Mouse (Mus musculus) midbrain, embryonic 14.5 days (tissue): ENCODE results near the gene Rab8a. TPM values are rescaled to one million over a fixed set of nuclear protein-coding genes. Genes with fewer than 3 reads are reported as not detected.
"Not testable (repeated sequence)": the region's sequence is repeated elsewhere in the genome, so short reads cannot be mapped to it uniquely, and the experiment has no call there.

ENCODE experiments used
- ATAC-seq: fragments of 200-750 bp; cut with Nextera tagmentation; 2 replicates; pipeline ENCODE4 v1.8.0; 2017; ENCODE audit warnings: moderate number of reproducible peaks, moderate library complexity; ENCODE audit not compliant: low FRiP score, low TSS enrichment
- DNase-seq: peaks from one replicate; pipeline ENCODE4 v3.0.0-alpha.2; 2015
- H3K27ac ChIP-seq: fragments of 300-500 bp; sonication (generic); replicated peaks from 2 replicates; pipeline ENCODE4 v1.5.1; 2014; ENCODE audit warnings: mild to moderate bottlenecking, low read depth, low read length, moderate library complexity
- H3K27me3 ChIP-seq: fragments of 300-500 bp; sonication (generic); 2 replicates; pipeline ENCODE4 v1.6.1; 2014; ENCODE audit warnings: low read length, control low read depth, mixed read lengths; ENCODE audit not compliant: control insufficient read depth, insufficient read depth
- H3K36me3 ChIP-seq: fragments of 300-500 bp; sonication (generic); 2 replicates; pipeline ENCODE4 v1.6.1; 2014; ENCODE audit warnings: low read length, control low read depth; ENCODE audit not compliant: control insufficient read depth, insufficient read depth
- H3K4me1 ChIP-seq: fragments of 300-500 bp; sonication (generic); 2 replicates; pipeline ENCODE4 v1.6.1; 2014; ENCODE audit warnings: mild to moderate bottlenecking, antibody characterized with exemption, low read length, control low read depth; ENCODE audit not compliant: control insufficient read depth, insufficient read depth
- H3K4me2 ChIP-seq: fragments of 300-500 bp; sonication (generic); 2 replicates; pipeline ENCODE4 v1.6.1; 2014; ENCODE audit warnings: mild to moderate bottlenecking, low read length, moderate library complexity
- H3K4me3 ChIP-seq: fragments of 300-500 bp; sonication (generic); replicated peaks from 2 replicates; pipeline ENCODE4 v1.5.1; 2014; ENCODE audit warnings: low read depth, low read length
- H3K9ac ChIP-seq: fragments of 300-500 bp; sonication (generic); replicated peaks from 2 replicates; pipeline ENCODE4 v1.6.1; 2014; ENCODE audit warnings: mild to moderate bottlenecking, low read length, moderate library complexity
- H3K9me3 ChIP-seq: fragments of 300-500 bp; sonication (generic); 2 replicates; pipeline ENCODE4 v1.6.1; 2016; ENCODE audit warnings: low read length, control low read depth, mixed read lengths; ENCODE audit not compliant: control insufficient read depth
- WGBS: fragments of 180-500 bp; shearing (Covaris S2); extraction: QIAGEN DNeasy Blood & Tissue Kit; methylation state at CpG from one replicate; pipeline ENCODE4 v1.1.7; 2014; 5-methylcytosine and 5-hydroxymethylcytosine counted together
- polyA plus RNA-seq: library from polyadenylated mRNA; unstranded; fragments of >200 nt; fragmentation: Nextera tagmentation; extraction: Ambion mirVana; gene quantifications from 2 replicates; pipeline ENCODE4 v1.2.1, GENCODE M21; 2014

The Rab8a gene
- 64.8 and 69.9 TPM in 2 replicates for polyA plus RNA-seq

DNA sequence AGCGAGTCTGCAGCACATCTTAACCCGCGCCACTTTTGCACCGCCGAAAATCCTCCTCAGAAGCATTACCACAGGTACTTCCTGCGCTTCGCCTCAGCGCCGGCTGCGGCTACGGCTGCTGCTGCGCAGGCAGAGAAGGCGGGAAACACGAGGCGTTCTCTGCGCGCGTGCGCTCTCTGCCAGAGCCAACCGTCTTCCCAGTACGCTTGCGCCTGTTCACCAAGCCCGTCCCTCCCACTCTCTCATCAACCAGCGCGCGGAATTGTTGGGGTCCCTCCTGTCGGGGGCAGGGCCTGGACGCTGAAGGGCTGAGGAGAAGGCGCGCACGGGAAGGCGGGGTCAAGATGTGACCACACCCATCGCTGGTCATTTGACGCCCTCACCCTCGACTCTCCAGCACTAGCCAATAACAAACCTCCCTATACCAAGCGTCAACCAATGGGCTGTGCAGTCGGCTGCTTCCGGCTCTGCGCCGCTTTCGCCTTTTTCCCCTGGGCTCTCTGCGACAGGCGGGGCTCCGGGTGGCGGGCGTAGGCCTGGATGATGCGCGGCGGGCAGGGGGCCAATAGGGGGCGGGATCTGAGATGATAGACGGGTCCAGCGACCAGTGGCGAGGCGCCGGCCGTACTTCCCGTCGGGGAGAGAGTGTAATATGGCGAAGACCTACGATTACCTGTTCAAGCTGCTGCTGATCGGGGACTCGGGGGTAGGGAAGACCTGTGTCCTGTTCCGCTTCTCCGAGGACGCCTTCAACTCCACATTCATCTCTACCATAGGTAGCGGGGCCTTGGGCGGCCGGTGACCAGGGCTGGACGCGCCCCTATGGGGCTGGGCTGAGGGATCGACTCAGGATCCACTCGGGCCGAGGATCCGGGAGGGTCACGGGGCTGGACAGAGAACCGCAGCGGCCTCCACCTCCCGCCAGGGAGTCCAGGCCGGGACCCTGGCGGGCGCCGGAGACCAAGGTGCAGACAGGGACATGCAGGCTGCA, at the start of gene Rab8a:
Gene Rab8a (plus strand): TSS at position 494 of the 991 bp plus-strand sequence.
- no peaks in the 10 kb centered on the region for H3K9me3 ChIP-seq
- H3K27ac ChIP-seq, result peak within 1 kb of the TSS; percentile 79
- peaks cover 16% of the 10 kb centered on the region for H3K4me1 ChIP-seq
- H3K4me2 ChIP-seq, result peak within 1 kb of the TSS; percentile 89
- peak within 1 kb of the TSS; percentile 79 for H3K9ac ChIP-seq
- H3K27me3 ChIP-seq, result no peaks in the 10 kb centered on the region
- WGBS, result under 1% methylated on average over 82 of the region's 82 CpGs
- ATAC-seq, result peak; percentile 99
- peak; percentile 99 for DNase-seq
- peaks cover 8% of the 10 kb centered on the region for H3K36me3 ChIP-seq
- H3K4me3 ChIP-seq, result peak within 1 kb of the TSS; percentile 68

DNA sequence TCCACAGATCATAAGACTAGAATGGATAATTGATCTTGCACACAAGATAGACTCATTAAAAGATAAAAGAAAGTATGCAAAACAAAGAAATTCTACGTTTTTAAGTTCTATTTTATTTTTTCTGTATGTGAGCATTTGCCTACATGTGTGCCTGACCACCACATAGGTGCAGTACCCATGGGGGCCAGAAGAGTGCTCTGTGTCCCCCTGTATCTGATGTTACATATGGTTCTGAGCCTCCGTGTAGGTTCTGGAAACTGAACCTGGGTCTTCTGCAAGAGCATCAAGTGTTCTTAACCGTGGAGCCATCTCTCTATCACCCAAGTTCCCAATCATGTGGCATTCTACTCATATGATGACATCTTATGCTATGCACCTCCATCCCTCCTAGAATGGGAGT, 48.5 kb upstream of the Rab8a start:
- Histone ChIP-seq H3K4me1 (no peaks in the 10 kb centered on the region), H3K9ac (no peak overlapping the region), H3K4me3 (no peak overlapping the region), H3K27me3 (no peaks in the 10 kb centered on the region), H3K27ac (no peak overlapping the region), H3K9me3 (no peaks in the 10 kb centered on the region), H3K4me2 (no peak overlapping the region), H3K36me3 (no peaks in the 10 kb centered on the region)
- DNase-seq (no peak), ATAC-seq (no peak)
- WGBS, result 70% methylated on average over 3 of the region's 3 CpGs

DNA sequence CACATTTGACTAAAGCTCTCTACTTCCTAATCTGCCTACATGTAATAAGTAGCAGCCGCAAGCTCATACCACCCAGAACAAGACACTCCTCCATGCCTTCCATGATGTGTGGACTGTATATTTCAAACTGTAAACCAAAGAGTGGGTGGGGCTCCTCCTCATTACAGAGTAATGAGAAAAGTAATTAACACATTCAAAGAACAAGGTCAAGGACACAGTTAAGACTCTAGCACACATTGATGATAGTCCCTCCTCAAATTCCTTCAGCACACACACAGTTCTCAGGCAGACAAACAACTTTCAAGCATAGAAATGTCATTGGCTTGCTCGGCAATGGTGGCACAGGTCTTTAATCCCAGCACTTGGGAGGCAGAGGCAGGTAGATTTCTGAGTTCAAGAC, 45.8 kb upstream of the Rab8a start:
- Histone ChIP-seq H3K4me1 (no peaks in the 10 kb centered on the region), H3K9me3 (no peaks in the 10 kb centered on the region), H3K27me3 (no peaks in the 10 kb centered on the region), H3K4me3 (no peak overlapping the region), H3K27ac (no peak overlapping the region), H3K36me3 (no peaks in the 10 kb centered on the region), H3K4me2 (no peak overlapping the region), H3K9ac (no peak overlapping the region)
- DNase-seq (no peak), ATAC-seq (no peak)
- WGBS, result 83% methylated on average over 2 of the region's 2 CpGs

DNA sequence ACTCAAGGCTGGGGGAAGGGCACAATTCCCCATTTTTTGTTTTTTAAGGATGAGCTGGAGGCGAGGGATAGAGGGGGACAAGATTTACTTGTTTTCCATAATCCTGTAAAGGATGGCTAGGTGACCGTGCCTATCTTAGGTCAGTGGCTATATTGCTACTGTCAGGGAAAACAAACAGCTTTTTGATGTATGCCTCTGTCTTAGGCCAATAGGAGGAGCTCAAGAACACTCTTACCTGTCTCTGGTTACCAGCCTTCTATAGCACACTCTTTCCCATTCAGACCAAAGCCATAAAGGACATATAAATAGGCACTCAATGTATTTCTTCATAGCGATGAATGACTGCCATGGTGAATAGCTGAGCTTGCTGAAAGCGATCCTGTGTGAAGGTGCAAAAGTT, 42.4 kb upstream of the Rab8a start:
- H3K27me3 ChIP-seq, result no peaks in the 10 kb centered on the region
- H3K4me1 ChIP-seq, result no peaks in the 10 kb centered on the region
- H3K4me3 ChIP-seq, result no peak overlapping the region
- H3K9ac ChIP-seq, result no peak overlapping the region
- no peak overlapping the region for H3K27ac ChIP-seq
- no peaks in the 10 kb centered on the region for H3K9me3 ChIP-seq
- H3K4me2 ChIP-seq, result no peak overlapping the region
- ATAC-seq (no peak), DNase-seq (no peak)
- WGBS, result 49% methylated on average over 4 of the region's 4 CpGs
- H3K36me3 ChIP-seq, result no peaks in the 10 kb centered on the region

DNA sequence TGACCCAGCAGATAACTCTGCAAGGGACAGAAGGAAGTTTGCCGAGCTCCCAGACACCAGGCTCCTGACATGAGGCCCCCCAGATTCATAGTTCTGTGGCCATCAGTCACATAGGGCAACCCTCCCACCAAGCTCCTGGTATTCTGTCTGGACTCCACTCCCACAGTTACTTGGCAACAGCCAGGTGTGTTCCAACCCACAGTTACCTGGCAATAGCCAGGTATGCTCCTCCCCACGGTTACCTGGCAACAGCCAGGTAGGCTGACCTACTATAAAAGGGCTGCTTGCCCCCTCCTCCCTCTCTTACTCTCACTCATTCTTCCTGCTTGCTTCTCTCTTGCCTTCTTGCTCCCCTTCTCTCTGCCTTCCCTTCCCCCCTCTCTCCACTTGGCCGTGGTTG, 39.5 kb upstream of the Rab8a start:
- DNase-seq, H3K4me1 ChIP-seq, H3K9me3 ChIP-seq, H3K4me2 ChIP-seq, ATAC-seq, H3K4me3 ChIP-seq, H3K27me3 ChIP-seq, H3K36me3 ChIP-seq, H3K27ac ChIP-seq, H3K9ac ChIP-seq: not testable (repeated sequence)
- 52% methylated on average over 3 of the region's 3 CpGs for WGBS

DNA sequence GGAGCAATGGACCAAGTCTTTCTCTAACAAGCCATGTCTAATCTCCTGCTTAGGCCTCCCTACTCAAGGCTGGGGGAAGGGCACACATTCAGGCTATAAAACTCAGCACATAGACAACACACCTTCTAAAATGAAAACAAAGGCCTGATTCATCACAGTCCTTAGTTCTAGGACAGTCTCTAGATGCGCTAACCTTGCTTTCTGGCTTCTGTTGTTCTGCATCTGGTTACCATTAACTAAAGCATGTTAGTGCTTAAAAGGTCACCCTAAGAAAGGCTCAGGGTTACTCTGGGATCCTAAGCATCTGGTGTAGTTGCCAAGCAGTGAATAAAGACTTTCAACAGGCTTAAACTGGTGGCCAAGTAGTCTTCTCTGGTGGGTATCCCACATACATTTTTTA, 39.0 kb upstream of the Rab8a start:
- DNase-seq, result no peak
- no peak for ATAC-seq
- Histone ChIP-seq H3K4me1 (no peaks in the 10 kb centered on the region), H3K9me3 (no peaks in the 10 kb centered on the region), H3K27me3 (no peaks in the 10 kb centered on the region), H3K4me2 (no peak overlapping the region), H3K9ac (no peak overlapping the region), H3K27ac (no peak overlapping the region), H3K4me3 (no peak overlapping the region), H3K36me3 (no peaks in the 10 kb centered on the region)
- WGBS, result 12% methylated on average over 1 of the region's 1 CpGs

DNA sequence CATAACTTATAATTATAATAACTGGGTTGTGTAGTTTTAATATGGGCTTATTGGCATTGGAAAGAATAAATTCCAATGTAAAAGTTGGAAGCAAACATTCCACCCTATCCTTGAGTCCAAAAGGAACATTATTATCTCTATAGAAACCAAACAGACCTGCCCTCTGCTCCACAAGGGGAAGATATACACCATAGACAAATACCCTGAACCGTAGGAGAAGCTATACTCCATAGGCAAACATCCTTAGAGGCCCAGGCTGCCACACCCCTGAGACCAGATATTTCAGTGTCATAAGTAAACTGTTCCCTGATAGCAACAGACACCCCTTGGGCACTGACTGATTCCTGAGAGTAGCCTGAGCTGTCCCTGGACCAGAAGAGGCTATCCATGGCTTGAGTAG, 33.2 kb upstream of the Rab8a start:
- WGBS, result 82% methylated on average over 1 of the region's 1 CpGs
- Histone ChIP-seq H3K4me2 (no peak overlapping the region), H3K4me1 (no peaks in the 10 kb centered on the region), H3K9me3 (no peaks in the 10 kb centered on the region), H3K36me3 (no peaks in the 10 kb centered on the region), H3K27me3 (no peaks in the 10 kb centered on the region), H3K27ac (no peak overlapping the region), H3K9ac (no peak overlapping the region), H3K4me3 (no peak overlapping the region)
- DNase-seq (no peak), ATAC-seq (no peak)

DNA sequence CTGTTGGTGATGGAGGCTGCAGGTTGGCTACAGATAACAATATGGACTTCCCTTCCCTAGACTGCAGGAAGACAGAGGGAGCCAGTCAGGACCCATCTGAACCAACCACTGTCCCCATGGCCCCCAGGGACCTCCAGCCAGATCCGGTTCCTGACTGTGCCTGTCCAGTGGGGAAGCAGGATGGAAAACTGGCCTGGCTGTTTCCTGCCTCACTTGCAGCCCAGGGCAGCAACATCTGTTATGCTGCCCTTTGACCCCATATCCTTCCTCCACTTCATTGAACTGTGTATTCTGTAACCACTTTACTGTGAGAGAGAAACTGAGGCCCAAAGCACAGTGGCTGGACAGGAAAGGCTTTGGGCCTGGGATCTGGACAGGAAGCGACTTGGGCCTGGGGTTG, 29.7 kb upstream of the Rab8a start:
- ATAC-seq (no peak), DNase-seq (no peak)
- Histone ChIP-seq H3K36me3 (no peaks in the 10 kb centered on the region), H3K4me3 (no peak overlapping the region), H3K9ac (no peak overlapping the region), H3K4me1 (peaks cover 4% of the 10 kb centered on the region; the same call in 1 of the 2 replicates), H3K27ac (no peak overlapping the region), H3K9me3 (no peaks in the 10 kb centered on the region), H3K4me2 (no peak overlapping the region), H3K27me3 (no peaks in the 10 kb centered on the region)
- WGBS, result 86% methylated on average over 2 of the region's 2 CpGs

DNA sequence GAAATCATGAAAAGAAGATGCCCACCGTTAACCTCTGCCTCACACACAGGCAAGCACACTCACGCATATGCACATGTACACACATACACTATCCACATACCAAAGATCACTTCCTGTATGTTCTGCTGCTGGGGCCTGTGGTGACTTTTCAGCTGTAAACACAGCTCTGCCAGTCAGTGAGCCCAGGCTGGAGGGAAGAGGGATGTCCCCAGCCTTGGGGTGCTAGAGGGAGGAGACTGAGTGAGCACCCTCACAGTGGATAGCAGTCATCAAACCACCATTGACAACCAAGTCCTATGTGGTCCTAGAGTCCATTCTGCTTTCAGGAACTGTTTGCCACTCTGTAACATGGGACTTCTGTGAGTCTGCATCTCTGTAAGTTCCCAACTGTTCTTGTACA, 29.1 kb upstream of the Rab8a start:
- no peaks in the 10 kb centered on the region for H3K27me3 ChIP-seq
- peaks cover 10% of the 10 kb centered on the region; the same call in 1 of the 2 replicates for H3K4me1 ChIP-seq
- H3K9ac ChIP-seq, result no peak overlapping the region
- no peak for DNase-seq
- no peak overlapping the region for H3K27ac ChIP-seq
- WGBS, result 89% methylated on average over 2 of the region's 2 CpGs
- H3K36me3 ChIP-seq, result no peaks in the 10 kb centered on the region
- H3K4me3 ChIP-seq, result no peak overlapping the region
- ATAC-seq, result no peak
- H3K4me2 ChIP-seq, result no peak overlapping the region
- H3K9me3 ChIP-seq, result no peaks in the 10 kb centered on the region
